Mouse (Mus musculus) kidney, postnatal 0 days (tissue): Measurements from ENCODE around the gene Hivep1. TPM values are rescaled to one million over a fixed set of nuclear protein-coding genes. Genes with fewer than 3 reads are reported as not detected.

Source experiments
- ATAC-seq: fragments of 200-750 bp; cut with Nextera tagmentation; replicated peaks from 2 replicates; pipeline ENCODE4 v1.8.0; 2017; ENCODE audit warnings: low read depth, moderate number of reproducible peaks, moderate TSS enrichment, moderate library complexity; ENCODE audit not compliant: low FRiP score
- DNase-seq: peaks from one replicate; pipeline ENCODE4 v3.0.0-alpha.2; 2016; ENCODE audit warnings: low spot score
- H3K27ac ChIP-seq: fragments of 300-500 bp; sonication (generic); 2 replicates; pipeline ENCODE4 v1.5.1; 2014; ENCODE audit warnings: mild to moderate bottlenecking
- H3K27me3 ChIP-seq: fragments of 300-500 bp; sonication (generic); 2 replicates; pipeline ENCODE4 v1.6.1; 2014; ENCODE audit warnings: low read length, mixed read lengths; ENCODE audit not compliant: insufficient read depth
- H3K36me3 ChIP-seq: fragments of 300-500 bp; sonication (generic); 2 replicates; pipeline ENCODE4 v1.6.1; 2014; ENCODE audit warnings: low read length, mixed read lengths; ENCODE audit not compliant: insufficient read depth
- H3K4me1 ChIP-seq: fragments of 300-500 bp; sonication (generic); replicated peaks from 2 replicates; pipeline ENCODE4 v1.6.1; 2014; ENCODE audit warnings: antibody characterized with exemption, low read length, mixed read lengths; ENCODE audit not compliant: insufficient read depth
- H3K4me2 ChIP-seq: fragments of 300-500 bp; sonication (generic); 2 replicates; pipeline ENCODE4 v1.6.1; 2014; ENCODE audit warnings: mild to moderate bottlenecking, low read length, moderate library complexity, mixed read lengths
- H3K4me3 ChIP-seq: fragments of 300-500 bp; sonication (generic); replicated peaks from 2 replicates; pipeline ENCODE4 v1.5.1; 2014; ENCODE audit warnings: low read depth, low read length
- H3K9ac ChIP-seq: fragments of 300-500 bp; sonication (generic); 2 replicates; pipeline ENCODE4 v1.6.1; 2014; ENCODE audit warnings: low read depth, low read length
- H3K9me3 ChIP-seq: fragments of 300-500 bp; sonication (generic); replicated peaks from 2 replicates; pipeline ENCODE4 v1.6.1; 2016; ENCODE audit warnings: low read length, inconsistent platforms, mixed read lengths
- CTCF ChIP-seq: IDR thresholded peaks from 2 replicates; pipeline ENCODE4 v1.5.1; 2016; ENCODE audit warnings: antibody characterized with exemption, low read depth, mild to moderate bottlenecking, moderate library complexity
- WGBS: fragments of 180-500 bp; shearing (Covaris S2); extraction: QIAGEN DNeasy Blood & Tissue Kit; methylation state at CpG from one replicate; pipeline ENCODE4 v1.1.7; 2014; 5-methylcytosine and 5-hydroxymethylcytosine counted together
- polyA plus RNA-seq: library from polyadenylated mRNA; unstranded; fragments of >200 nt; fragmentation: Nextera tagmentation; extraction: Ambion mirVana; gene quantifications from 2 replicates; pipeline ENCODE4 v1.2.1, GENCODE M21; 2015

The Hivep1 gene
- polyA plus RNA-seq, result 9.6 and 10.6 TPM in 2 replicates

DNA sequence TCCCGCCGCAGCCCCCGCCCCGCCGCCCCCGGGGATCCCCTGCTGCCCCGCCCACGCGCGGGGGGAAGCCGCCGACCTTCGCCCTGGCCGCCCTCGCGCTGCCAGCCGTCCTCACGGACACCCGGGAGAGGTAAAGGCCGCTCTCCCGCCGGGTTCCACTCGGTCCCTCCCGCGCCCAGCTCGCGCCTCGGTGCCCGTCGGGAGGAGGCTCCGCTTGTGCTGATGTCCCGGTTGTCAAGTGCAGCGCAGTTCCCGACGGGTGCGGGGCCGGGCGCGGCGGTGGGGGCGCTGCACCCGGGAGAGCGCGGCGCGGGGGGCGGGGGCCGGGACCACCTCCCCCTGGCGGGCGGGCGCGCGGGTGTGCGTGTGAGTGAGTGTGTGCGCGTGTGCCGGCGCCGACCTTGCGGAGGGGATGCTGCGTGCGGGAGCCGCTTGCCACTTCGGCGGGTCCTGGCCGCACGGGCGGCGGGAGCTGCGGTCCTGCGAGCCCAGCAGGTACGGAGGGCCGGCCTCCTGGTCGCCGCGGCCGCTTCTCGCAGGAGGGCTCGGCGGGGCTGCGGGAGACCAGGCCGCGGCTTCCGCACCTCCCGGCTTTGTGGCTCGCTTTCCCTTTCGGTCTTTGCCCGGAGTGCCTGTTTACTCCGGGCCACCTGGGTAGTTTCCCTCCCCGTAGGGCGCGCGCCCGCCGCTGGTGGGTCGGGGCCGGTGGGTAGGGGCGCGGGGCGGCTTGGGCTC, at the start of gene Hivep1:
Hivep1 (plus strand) TSS at position 61 of the 735 bp plus-strand sequence.
- ATAC-seq, result peak; percentile 29
- H3K27ac ChIP-seq, result peak within 1 kb of the TSS; percentile 98
- peak within 1 kb of the TSS; percentile 92 for H3K4me2 ChIP-seq
- no peaks in the 10 kb centered on the region for H3K9me3 ChIP-seq
- no peaks in the 10 kb centered on the region for H3K27me3 ChIP-seq
- peak within 1 kb of the TSS; percentile 95 for H3K4me3 ChIP-seq
- DNase-seq, result peak; percentile 63
- peaks cover 6% of the 10 kb centered on the region; the same call in 1 of the 2 replicates for H3K36me3 ChIP-seq
- WGBS, result under 1% methylated on average over 46 of the region's 100 CpGs
- TF ChIP-seq CTCF, result no peak; the same call in 1 of the 2 replicates
- H3K9ac ChIP-seq, result peak within 1 kb of the TSS; percentile 95
- peaks cover 8% of the 10 kb centered on the region; the same call in 1 of the 2 replicates for H3K4me1 ChIP-seq

DNA sequence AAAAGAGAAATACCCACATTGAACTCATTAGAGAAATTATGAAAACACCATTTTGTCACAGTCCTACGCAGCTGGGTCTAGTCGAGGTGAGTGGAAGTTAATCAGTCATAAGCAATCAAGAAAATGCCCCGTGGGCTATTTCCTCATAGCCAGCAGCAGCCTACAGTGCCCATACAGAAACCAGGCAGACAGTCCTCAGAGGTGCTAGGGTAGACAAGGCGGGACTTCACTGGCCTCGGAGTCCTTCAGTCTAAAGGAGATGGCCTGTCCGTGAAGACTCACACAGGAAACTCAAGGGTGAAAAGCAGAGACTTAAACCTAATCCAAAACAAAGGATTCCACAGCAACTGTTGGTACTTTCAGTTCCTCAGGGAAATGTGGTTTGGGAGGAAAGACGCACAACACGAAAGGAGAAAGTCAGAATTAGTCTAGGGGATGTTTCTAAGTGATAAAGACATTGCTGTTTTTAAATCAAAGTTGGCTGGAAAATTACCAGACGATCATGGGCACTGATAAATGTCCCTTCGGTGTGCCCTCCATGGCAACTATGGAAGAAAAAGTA, 36.3 kb upstream of the Hivep1 start:
- no peak for TF ChIP-seq CTCF
- no peak overlapping the region for H3K9ac ChIP-seq
- no peaks in the 10 kb centered on the region for H3K4me1 ChIP-seq
- no peaks in the 10 kb centered on the region for H3K9me3 ChIP-seq
- DNase-seq (no peak), ATAC-seq (no peak)
- no peak overlapping the region for H3K4me3 ChIP-seq
- H3K4me2 ChIP-seq, result no peak overlapping the region
- H3K36me3 ChIP-seq, result no peaks in the 10 kb centered on the region
- no peak overlapping the region for H3K27ac ChIP-seq
- H3K27me3 ChIP-seq, result no peaks in the 10 kb centered on the region
- 72% methylated on average over 10 of the region's 10 CpGs for WGBS

- Histone ChIP-seq H3K9ac (no peak overlapping the region), H3K27me3 (no peaks in the 10 kb centered on the region), H3K36me3 (no peaks in the 10 kb centered on the region), H3K4me3 (no peak overlapping the region), H3K9me3 (no peaks in the 10 kb centered on the region), H3K4me1 (no peaks in the 10 kb centered on the region), H3K27ac (no peak overlapping the region), H3K4me2 (no peak overlapping the region)
- DNase-seq (no peak), ATAC-seq (no peak)
- WGBS, result 88% methylated on average over 5 of the region's 5 CpGs
- no peak for TF ChIP-seq CTCF
These were observed 35.6 kb upstream of the Hivep1 start for GRCm38 (mm10) chr13:42016218-42016617.

DNA sequence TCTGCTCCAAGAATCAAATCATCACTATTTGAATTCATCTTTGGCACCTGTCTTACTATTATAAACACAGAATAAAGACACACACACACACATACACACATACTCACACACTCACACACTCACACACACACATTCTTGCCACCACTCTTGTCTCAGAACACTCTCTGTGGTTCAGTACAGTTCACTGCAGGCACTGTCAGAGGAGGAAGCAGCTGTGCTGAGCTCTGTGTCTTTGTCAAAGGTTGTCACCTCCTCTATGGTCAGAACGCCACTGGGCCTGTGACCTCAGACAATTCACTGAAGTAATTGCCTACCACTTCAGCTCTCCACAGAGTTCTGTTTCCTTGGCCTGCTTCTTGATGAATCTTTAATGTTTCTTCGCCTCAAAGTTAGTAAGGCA, 33.5 kb upstream of the Hivep1 start:
- no peaks in the 10 kb centered on the region for H3K27me3 ChIP-seq
- no peak for TF ChIP-seq CTCF
- no peak overlapping the region for H3K4me3 ChIP-seq
- no peaks in the 10 kb centered on the region for H3K36me3 ChIP-seq
- DNase-seq (no peak), ATAC-seq (no peak)
- 63% methylated on average over 2 of the region's 2 CpGs for WGBS
- H3K9ac ChIP-seq, result no peak overlapping the region
- H3K4me1 ChIP-seq, result no peaks in the 10 kb centered on the region
- H3K4me2 ChIP-seq, result no peak overlapping the region
- H3K27ac ChIP-seq, result no peak overlapping the region
- H3K9me3 ChIP-seq, result no peaks in the 10 kb centered on the region

- WGBS, result 7% methylated on average over 2 of the region's 2 CpGs
- no peak for TF ChIP-seq CTCF
- no peaks in the 10 kb centered on the region for H3K9me3 ChIP-seq
- no peak overlapping the region for H3K4me3 ChIP-seq
- ATAC-seq (no peak), DNase-seq (no peak)
- no peaks in the 10 kb centered on the region; the same call in 1 of the 2 replicates for H3K4me1 ChIP-seq
- no peaks in the 10 kb centered on the region for H3K36me3 ChIP-seq
- no peak overlapping the region for H3K4me2 ChIP-seq
- no peaks in the 10 kb centered on the region for H3K27me3 ChIP-seq
- no peak overlapping the region for H3K27ac ChIP-seq
- no peak overlapping the region for H3K9ac ChIP-seq
These were observed 10.6 kb upstream of the Hivep1 start for GRCm38 (mm10) chr13:42041203-42041602.

DNA sequence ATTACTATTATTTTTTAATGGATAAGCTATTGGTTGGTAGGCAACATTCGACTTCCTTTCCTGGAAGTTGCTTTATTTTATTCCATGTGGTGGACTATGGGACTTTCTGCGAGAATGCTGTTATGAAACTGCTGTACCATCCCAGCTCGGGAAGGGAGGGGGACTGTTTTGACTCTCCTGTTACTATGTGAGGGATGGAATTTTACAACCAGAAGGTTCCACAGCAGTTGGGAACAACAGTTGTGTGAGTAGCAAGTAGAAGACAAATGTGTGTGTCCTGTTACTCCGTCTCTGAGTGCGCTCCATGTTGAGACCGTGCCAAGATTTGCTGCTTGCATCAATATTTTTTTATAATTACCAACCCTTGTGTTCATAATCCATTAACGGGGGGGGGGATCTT, 8.4 kb upstream of the Hivep1 start:
- ATAC-seq, result no peak
- no peak for TF ChIP-seq CTCF
- no peak overlapping the region for H3K4me2 ChIP-seq
- H3K36me3 ChIP-seq, result no peaks in the 10 kb centered on the region
- H3K27me3 ChIP-seq, result no peaks in the 10 kb centered on the region
- no peak overlapping the region for H3K9ac ChIP-seq
- no peaks in the 10 kb centered on the region for H3K9me3 ChIP-seq
- no peak for DNase-seq
- H3K27ac ChIP-seq, result no peak overlapping the region
- H3K4me3 ChIP-seq, result no peak overlapping the region
- H3K4me1 ChIP-seq, result no peaks in the 10 kb centered on the region; the same call in 1 of the 2 replicates
- 82% methylated on average over 7 of the region's 7 CpGs for WGBS
